Mouse (Mus musculus) lung, adult 18-20 months (tissue): ENCODE results near the gene Iqcf5.
"Not testable (repeated sequence)": the region's sequence is repeated elsewhere in the genome, so short reads cannot be mapped to it uniquely, and the experiment has no call there.

Experiments
- DNase-seq, 2 experiments: peaks; one replicate each; pipeline ENCODE4 v3.0.0; 2022; ENCODE audit warnings: mixed read lengths in 2 of 2

Gene Iqcf5

GRCm38 (mm10) chr9:106481676-106482075, 32.7 kb upstream of the Iqcf5 start:
- no peak for DNase-seq

- DNase-seq = no peak
Measured at GRCm38 (mm10) chr9:106482578-106483115, 31.7 kb upstream of the Iqcf5 start.

DNA sequence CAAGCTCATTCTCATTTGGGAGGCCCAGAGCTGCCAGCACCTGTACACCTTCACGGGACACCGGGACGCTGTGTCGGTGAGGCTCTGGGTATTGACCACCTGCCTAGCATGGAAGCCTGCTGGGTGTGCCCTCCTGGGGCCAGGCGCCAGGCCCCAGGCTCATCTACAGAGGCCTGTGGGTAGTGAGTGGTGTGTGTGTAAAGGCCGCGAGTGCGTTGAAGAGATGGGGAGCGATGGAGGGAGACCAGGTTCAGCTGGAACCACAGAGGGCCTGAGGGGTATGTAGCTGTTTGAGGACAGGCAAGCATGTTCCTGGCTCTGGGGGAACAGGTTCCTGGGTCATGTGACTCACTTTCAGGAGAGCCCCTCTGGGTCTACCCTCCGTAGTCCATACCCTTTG, 31.2 kb upstream of the Iqcf5 start:
- DNase-seq = no peak

DNA sequence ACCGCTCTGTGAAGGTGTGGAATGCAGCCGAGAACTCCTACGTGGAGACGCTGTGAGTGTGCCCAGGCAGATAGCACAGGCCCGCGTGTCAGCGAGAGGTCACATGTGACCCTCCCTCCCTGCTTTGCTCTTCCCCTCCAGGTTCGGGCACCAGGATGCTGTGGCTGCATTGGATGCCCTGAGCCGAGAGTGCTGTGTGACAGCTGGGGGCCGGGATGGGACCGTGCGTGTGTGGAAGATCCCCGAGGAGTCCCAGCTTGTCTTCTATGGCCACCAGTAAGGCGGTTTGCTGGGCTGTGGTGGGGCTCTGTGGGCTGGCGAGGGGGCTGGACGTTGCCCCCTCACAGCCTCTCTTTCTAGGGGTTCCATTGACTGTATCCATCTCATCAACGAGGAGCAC, 30.8 kb upstream of the Iqcf5 start:
- DNase-seq = no peak

DNA sequence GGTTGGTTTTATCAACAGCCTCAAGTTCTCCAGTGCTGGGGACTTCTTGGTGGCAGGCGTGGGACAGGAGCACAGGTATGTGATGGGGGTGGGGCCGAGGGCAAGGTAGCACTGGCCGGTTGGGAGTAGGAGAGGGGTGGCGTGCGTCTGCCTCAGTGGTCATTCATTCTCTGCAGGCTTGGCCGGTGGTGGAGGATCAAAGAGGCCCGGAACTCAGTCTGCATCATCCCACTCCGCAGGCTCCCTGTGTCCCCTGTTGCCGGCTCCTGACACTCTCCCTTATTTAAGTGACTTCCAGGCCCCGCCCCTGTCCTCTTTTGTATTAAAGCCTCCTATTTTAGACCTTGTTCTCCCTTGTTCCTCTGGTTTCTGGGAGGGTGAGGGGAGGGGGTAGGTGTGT, 29.3 kb upstream of the Iqcf5 start:
- no peak for DNase-seq

DNA sequence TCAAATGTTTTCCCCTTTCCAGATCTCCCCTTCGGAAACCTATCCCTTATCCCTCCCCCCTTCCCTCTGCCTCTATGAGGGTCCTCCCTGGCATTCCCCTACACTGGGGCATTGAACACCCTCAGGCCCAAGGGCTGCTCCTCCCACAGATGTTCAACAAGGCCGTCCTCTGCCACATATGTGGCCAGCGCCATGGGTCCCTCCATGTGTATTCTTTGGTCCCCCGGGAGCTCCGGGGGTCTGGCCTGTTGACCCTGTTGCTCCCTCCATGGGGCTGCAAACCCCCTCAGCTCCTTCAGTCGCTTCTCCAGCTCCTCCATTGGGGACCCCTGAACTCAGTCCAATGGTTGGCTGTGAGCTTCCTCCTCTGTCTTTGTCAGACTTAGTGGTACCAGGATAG, 26.8 kb upstream of the Iqcf5 start:
- not testable (repeated sequence) for DNase-seq

DNA sequence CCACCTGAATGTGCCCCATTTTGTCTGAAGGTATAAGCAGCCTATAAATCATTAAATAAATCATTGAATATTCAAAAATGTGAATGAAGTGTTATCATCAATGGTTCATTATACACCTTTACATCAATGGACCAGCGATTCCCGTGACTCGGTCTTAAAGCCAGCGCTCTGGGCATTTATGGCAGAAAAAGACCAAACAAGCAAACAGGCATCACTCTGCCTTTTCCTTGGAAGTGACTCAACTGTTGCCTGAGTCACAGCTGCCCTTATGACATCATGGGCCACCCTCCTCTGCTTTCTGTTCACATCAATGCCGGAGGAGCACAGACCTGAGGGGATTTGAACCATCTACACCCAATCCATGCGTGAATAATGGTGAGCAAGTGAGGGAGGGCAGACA, 14.7 kb upstream of the Iqcf5 start, which contains the start of gene Iqcf1:
Gene Iqcf1, plus strand, starts transcription at position 301 of the 400 bp plus-strand sequence.
- DNase-seq = no peak

DNA sequence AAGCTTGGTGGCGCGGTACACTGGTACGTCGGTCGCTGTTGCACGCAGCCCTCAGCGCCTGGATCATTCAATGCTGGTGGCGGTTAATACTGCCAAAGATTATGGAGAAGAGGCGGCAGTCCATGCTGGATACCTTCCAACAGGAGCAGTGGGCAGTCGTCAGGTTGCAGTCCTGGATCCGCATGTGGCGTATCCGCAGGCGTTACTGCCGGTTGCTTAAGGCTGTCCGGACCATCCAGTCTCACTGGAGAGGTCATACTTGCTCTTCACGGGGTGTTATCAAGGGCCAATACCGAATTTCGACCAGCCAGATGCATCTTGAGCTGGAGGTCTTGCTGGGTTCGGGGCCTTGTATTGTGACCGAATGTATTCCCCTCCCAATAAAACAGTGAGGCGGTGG, 12.5 kb upstream of the Iqcf5 start:
- no peak for DNase-seq

DNA sequence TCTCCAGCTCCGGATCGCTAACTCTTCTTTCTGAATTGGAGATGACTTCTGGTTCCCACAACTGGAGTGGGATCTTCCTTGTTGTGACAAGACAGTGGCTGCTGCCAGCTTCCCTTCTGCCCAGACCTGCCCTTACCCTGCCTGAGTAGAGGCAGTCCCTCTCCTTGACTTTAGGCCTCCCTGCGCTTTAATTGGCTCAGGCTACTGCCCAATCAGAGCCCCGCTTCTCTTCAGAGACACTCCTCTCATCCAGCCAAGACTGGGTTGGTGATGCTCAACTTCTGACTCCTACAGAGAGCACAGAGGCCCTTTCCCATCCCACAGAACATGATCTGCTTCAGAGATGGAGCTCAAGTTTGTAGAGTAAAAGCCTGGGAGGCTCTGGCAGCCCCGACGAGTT, 10.1 kb upstream of the Iqcf5 start:
- DNase-seq = no peak

GRCm38 (mm10) chr9:106509356-106509755, 5.0 kb upstream of the Iqcf5 start:
- no peak for DNase-seq

- peak in 1 of 2 experiments; percentile 4 for DNase-seq
Measured at GRCm38 (mm10) chr9:106512729-106513450, 1.5 kb upstream of the Iqcf5 start.

DNA sequence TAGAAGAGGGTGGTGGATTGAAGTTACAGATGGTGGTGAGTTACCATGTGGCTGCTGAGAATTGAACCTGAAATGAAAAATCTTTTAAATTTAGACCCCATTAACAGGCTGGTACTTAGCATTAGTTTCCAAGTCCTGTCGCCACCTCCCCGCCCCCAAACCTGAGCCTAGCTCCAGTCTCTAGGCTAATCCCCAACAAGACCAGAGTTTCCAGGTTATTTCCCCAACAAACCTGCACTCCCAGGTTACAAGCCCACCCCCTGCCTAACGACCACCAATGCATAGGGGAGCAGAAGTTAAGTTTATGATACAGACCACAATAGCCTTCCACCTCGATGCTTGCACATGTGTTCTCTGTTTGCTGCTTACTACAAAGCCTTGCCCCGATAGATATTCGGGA, 807 bp upstream of the Iqcf5 start:
- DNase-seq = no peak

GRCm38 (mm10) chr9:106519433-106519832, 5.1 kb downstream of the Iqcf5 start:
- no peak for DNase-seq

- no peak for DNase-seq
Measured at GRCm38 (mm10) chr9:106519909-106520308, 5.5 kb downstream of the Iqcf5 start.

DNA sequence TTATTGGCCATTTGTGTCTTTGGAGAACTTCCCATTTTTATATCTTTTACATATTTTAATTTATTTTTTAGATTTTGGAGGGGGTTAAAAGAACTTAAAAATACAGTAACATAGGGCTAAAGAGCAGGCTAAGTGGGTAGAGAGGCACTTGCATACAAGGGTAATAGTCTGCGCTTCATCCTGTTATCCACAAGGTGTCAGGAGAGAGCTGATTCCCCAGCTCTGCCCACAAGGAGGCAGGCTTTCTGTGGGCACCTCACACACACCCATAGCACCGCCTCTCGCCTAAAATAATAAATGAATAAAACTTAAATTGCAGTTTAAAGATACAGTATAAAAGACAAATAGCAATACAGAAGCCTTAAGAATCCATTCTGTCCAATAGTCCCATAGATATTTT, 17.5 kb downstream of the Iqcf5 start:
- no peak for DNase-seq

DNA sequence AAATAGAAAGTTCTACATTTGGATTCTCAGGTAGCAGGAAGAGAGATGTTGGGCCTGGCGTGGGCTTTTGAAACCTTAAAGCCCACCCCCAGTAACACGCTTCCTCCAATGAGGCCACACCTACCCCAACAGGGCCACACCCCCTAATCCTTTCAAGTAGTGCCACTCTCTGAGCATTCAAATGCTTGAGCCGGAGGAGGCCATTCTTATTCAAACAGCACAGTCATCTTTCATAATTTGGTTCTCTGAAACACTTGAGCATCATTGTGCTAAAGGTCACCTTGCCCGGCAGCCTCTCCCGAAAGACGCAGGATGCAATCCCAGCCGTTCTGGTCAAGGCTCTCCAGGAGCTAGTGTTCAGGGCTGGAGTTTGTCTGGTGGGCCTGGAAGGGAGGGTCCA, 19.9 kb downstream of the Iqcf5 start:
- DNase-seq = no peak

- DNase-seq = no peak
Measured at GRCm38 (mm10) chr9:106534975-106535374, 20.6 kb downstream of the Iqcf5 start.

DNA sequence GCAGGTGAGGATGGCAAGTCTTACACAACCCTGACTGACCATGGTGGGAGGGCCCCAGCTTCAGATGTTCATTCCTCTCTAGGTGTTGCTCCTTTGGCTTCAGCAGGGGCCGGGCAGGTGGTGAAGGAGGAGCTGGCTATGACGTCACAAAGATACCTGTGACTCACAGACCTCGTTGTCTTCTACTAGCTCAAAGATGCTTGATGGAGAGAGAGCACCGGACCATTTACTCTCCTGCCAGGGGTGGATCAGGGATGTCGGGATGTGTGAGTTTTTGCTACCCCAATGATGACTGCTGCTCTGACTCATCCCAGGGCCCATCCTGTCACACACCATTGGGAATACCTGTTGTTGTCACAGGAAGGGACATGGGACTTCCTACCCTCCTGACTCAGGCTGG, 47.2 kb downstream of the Iqcf5 start, which contains the start of gene Iqcf3:
Gene Iqcf3, minus strand, starts transcription at position 101 of the 400 bp plus-strand sequence.
- DNase-seq = no peak

GRCm38 (mm10) chr9:106562291-106562690, 47.9 kb downstream of the Iqcf5 start:
- DNase-seq = no peak

DNA sequence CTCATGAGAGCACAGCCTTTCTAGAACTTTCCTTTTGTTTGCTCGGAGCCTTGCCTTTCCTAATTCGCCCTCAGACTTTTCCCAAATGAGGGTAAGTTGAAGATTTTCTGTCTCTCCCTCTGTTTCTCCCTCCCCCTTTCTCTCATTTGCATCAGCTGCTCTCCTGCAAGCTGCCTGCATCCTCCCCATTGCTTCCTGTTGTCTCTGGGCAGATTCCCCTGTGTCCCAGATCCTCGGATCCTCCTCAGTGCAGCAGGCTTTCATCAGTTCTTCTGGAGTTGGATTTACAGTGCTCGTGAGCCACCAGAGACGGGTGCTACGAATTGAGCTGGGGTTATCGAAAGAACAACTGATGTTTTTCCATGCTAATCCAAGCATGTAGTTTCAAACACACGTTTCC, 49.7 kb downstream of the Iqcf5 start:
- DNase-seq = no peak
